Mouse (Mus musculus): ENCODE data around the gene Bin2. TPM values are rescaled to one million over a fixed set of nuclear protein-coding genes. Genes with fewer than 3 reads are reported as not detected.

Gene Bin2
- polyA plus RNA-seq, 1 experiment: 4.5 TPM

GRCm38 (mm10) chr15:100660805-100661204, 8.5 kb downstream of the Bin2 start:
- 83% methylated on average over 5 of the region's 5 CpGs for WGBS
- DNase-seq (ENCODE audit: low read depth, low spot score): no peak

- DNase-seq (ENCODE audit: low read depth, low spot score): no peak
- WGBS: 65% methylated on average over 9 of the region's 9 CpGs
Measured at GRCm38 (mm10) chr15:100660306-100660705, 9.0 kb downstream of the Bin2 start.

- 89% methylated on average over 5 of the region's 5 CpGs for WGBS
- no peak for DNase-seq (ENCODE audit: low read depth, low spot score)
Measured at GRCm38 (mm10) chr15:100655201-100655600, 14.2 kb downstream of the Bin2 start.

GRCm38 (mm10) chr15:100654271-100654670, 15.1 kb downstream of the Bin2 start:
- 28% methylated on average over 1 of the region's 1 CpGs for WGBS

GRCm38 (mm10) chr15:100651610-100652009, 17.7 kb downstream of the Bin2 start:
- DNase-seq (ENCODE audit: low read depth, low spot score): no peak
- WGBS: 29% methylated on average over 9 of the region's 9 CpGs

More at GRCm38 (mm10) chr15:100654271-100654670, 15.1 kb downstream of the Bin2 start:
- no peak for DNase-seq (ENCODE audit: low read depth, low spot score)

- no peak for DNase-seq (ENCODE audit: low read depth, low spot score)
- WGBS: 93% methylated on average over 10 of the region's 10 CpGs
Measured at GRCm38 (mm10) chr15:100650111-100650510, 19.2 kb downstream of the Bin2 start.

- 75% methylated on average over 6 of the region's 6 CpGs for WGBS
- no peak for DNase-seq (ENCODE audit: low read depth, low spot score)
Measured at GRCm38 (mm10) chr15:100646161-100646560, 23.2 kb downstream of the Bin2 start.

GRCm38 (mm10) chr15:100642451-100642850, 26.9 kb downstream of the Bin2 start:
- DNase-seq (ENCODE audit: low read depth, low spot score): no peak
- WGBS: 88% methylated on average over 7 of the region's 7 CpGs

- DNase-seq (ENCODE audit: low read depth, low spot score): no peak
- 33% methylated on average over 13 of the region's 16 CpGs for WGBS
Measured at GRCm38 (mm10) chr15:100641226-100641810, 28.0 kb downstream of the Bin2 start.

- DNase-seq (ENCODE audit: low read depth, low spot score): no peak
- WGBS: 36% methylated on average over 16 of the region's 16 CpGs
Measured at GRCm38 (mm10) chr15:100639972-100640750, 29.2 kb downstream of the Bin2 start.

GRCm38 (mm10) chr15:100637661-100638060, 31.7 kb downstream of the Bin2 start:
- WGBS: 10% methylated on average over 6 of the region's 6 CpGs
- no peak for DNase-seq (ENCODE audit: low read depth, low spot score)

- 1% methylated on average over 76 of the region's 77 CpGs for WGBS
- DNase-seq (ENCODE audit: low read depth, low spot score): no peak
Measured at GRCm38 (mm10) chr15:100636700-100637501, 32.5 kb downstream of the Bin2 start, which contains the start of gene Smagp. Gene Smagp (minus strand): TSS chr15:100636940.

GRCm38 (mm10) chr15:100635851-100636645, 33.3 kb downstream of the Bin2 start:
- no peak for DNase-seq (ENCODE audit: low read depth, low spot score)
- 5% methylated on average over 38 of the region's 38 CpGs for WGBS

GRCm38 (mm10) chr15:100635239-100635638, 34.1 kb downstream of the Bin2 start:
- WGBS: 12% methylated on average over 9 of the region's 9 CpGs
- no peak for DNase-seq (ENCODE audit: low read depth, low spot score)

- WGBS: 33% methylated on average over 10 of the region's 10 CpGs
- no peak for DNase-seq (ENCODE audit: low read depth, low spot score)
Measured at GRCm38 (mm10) chr15:100633341-100633740, 36.0 kb downstream of the Bin2 start.

- DNase-seq (ENCODE audit: low read depth, low spot score): peak; percentile 71
- 25% methylated on average over 5 of the region's 5 CpGs for WGBS
Measured at GRCm38 (mm10) chr15:100632323-100632722, 37.0 kb downstream of the Bin2 start.

- DNase-seq (ENCODE audit: low read depth, low spot score): no peak
- 80% methylated on average over 12 of the region's 12 CpGs for WGBS
Measured at GRCm38 (mm10) chr15:100631454-100632170, 37.7 kb downstream of the Bin2 start.

- DNase-seq (ENCODE audit: low read depth, low spot score): no peak
Measured at GRCm38 (mm10) chr15:100630126-100630525, 39.2 kb downstream of the Bin2 start.

GRCm38 (mm10) chr15:100628797-100629196, 40.6 kb downstream of the Bin2 start:
- no peak for DNase-seq (ENCODE audit: low read depth, low spot score)
- 31% methylated on average over 7 of the region's 7 CpGs for WGBS

More at GRCm38 (mm10) chr15:100630126-100630525, 39.2 kb downstream of the Bin2 start:
- WGBS: 89% methylated on average over 3 of the region's 3 CpGs
